Mouse (Mus musculus) megakaryocyte, embryonic 14.5 days (primary cell): ENCODE measurements around the gene Etfrf1.

ENCODE experiments used
- FLI1 ChIP-seq: IDR thresholded peaks from 2 replicates; pipeline ENCODE4 v1.6.1; 2012; ENCODE audit warnings: low read length, inconsistent platforms, mixed read lengths
- GATA1 ChIP-seq: IDR thresholded peaks from 3 replicates; pipeline ENCODE4 v1.6.1; 2012; ENCODE audit warnings: mixed read lengths, low read length, inconsistent platforms, borderline replicate concordance

DNA sequence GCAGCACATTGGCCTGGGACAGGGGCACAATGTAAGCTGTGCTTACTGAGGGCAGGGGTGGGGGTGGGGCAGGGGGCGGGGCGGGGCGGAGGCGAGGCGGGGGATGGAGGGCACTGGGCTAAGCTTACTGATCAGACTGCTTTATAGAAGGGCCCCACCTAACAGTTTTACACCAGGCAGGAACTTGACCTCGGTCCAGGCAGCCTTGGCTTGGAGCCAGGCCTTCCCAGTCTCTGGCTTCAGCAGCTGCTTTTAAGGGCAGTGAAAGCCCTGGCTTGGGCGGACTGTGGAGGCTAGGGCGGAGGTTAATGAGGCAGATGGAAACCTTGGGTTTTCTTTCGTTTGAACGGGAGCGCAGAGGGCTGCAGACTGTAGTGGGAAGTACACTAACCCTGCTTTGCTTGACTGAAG lies 37.1 kb upstream of the Etfrf1 start:
- TF ChIP-seq FLI1, result no peak
- TF ChIP-seq GATA1, result no peak
